Mouse (Mus musculus): ENCODE results near the gene Ppm1l. TPM values are rescaled to one million over a fixed set of nuclear protein-coding genes. Genes with fewer than 3 reads are reported as not detected.

Gene Ppm1l
- polyA plus RNA-seq, 1 experiment from 2014 or later, result 17.2 TPM

DNA sequence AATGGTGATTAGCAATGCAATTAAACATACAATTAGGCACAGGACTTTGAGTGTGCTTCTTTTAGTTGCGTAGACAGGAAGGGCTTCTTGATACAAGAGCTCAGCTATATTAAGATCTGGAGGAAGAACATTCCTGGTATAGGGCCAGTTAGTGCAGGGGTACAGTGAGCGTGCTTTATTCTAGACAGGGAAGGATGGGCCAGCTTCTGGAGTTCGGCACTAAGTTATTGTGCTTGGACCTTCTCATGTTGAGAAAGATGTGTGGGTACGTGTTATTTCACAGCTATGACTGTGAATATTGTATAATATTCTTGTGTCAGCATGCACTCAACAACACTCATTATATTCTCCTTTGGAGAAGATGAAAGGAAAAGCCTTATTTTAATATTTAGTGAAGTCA, 29.9 kb downstream of the Ppm1l start:
- Histone ChIP-seq H3K4me1 (replicated peaks; ENCODE audit: control insufficient read depth, insufficient read depth, low read length) (no peaks in the 10 kb centered on the region), H3K27me3 (ENCODE audit: control insufficient read depth, insufficient read depth, low read length) (no peaks in the 10 kb centered on the region), H3K4me2 (replicated peaks; ENCODE audit: low read depth, low read length) (no peak overlapping the region), H3K9ac (ENCODE audit: low read depth, low read length) (no peak overlapping the region), H3K9me3 (ENCODE audit: control insufficient read depth, low read length) (no peaks in the 10 kb centered on the region), H3K27ac (ENCODE audit: low read depth, low read length) (no peak overlapping the region), H3K4me3 (ENCODE audit: low read depth, low read length) (no peak overlapping the region), H3K36me3 (ENCODE audit: control insufficient read depth, insufficient read depth, low read length) (no peaks in the 10 kb centered on the region)
- ATAC-seq (ENCODE audit: low FRiP score) (no peak), DNase-seq (ENCODE audit: low spot score) (no peak)
- WGBS, result 95% methylated on average over 4 of the region's 4 CpGs

- WGBS, result 90% methylated on average over 11 of the region's 11 CpGs
These were observed 31.7 kb downstream of the Ppm1l start for GRCm38 (mm10) chr3:69348197-69348920.

DNA sequence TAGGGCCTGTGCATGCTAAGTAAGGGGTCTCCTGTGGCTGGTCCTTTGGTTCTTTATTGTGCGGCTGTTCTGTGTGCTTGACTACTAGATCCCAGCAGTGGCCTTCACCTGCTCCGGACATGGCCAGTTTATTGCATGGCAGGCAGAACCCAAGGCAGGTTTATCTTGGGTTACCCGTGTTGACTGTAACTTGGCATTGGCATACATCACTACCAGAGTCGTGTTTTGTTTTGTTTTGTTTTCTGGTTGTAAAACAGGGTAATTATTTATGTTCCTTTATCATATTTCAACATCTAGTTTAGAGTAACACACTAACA, 32.2 kb downstream of the Ppm1l start:
- Histone ChIP-seq H3K27ac (ENCODE audit: low read depth, low read length) (no peak overlapping the region), H3K9me3 (ENCODE audit: control insufficient read depth, low read length) (no peaks in the 10 kb centered on the region), H3K9ac (ENCODE audit: low read depth, low read length) (no peak overlapping the region), H3K4me1 (replicated peaks; ENCODE audit: control insufficient read depth, insufficient read depth, low read length) (no peaks in the 10 kb centered on the region), H3K4me2 (replicated peaks; ENCODE audit: low read depth, low read length) (no peak overlapping the region), H3K4me3 (ENCODE audit: low read depth, low read length) (no peak overlapping the region), H3K27me3 (ENCODE audit: control insufficient read depth, insufficient read depth, low read length) (no peaks in the 10 kb centered on the region), H3K36me3 (ENCODE audit: control insufficient read depth, insufficient read depth, low read length) (no peaks in the 10 kb centered on the region)
- no peak for ATAC-seq (ENCODE audit: low FRiP score)
- 88% methylated on average over 4 of the region's 4 CpGs for WGBS
- DNase-seq (ENCODE audit: low spot score), result no peak

More at GRCm38 (mm10) chr3:69348197-69348920, 31.7 kb downstream of the Ppm1l start:
- Histone ChIP-seq H3K4me3 (ENCODE audit: low read depth, low read length) (no peak overlapping the region), H3K36me3 (ENCODE audit: control insufficient read depth, insufficient read depth, low read length) (no peaks in the 10 kb centered on the region), H3K9ac (ENCODE audit: low read depth, low read length) (no peak overlapping the region), H3K9me3 (ENCODE audit: control insufficient read depth, low read length) (no peaks in the 10 kb centered on the region), H3K27ac (ENCODE audit: low read depth, low read length) (no peak overlapping the region), H3K4me1 (replicated peaks; ENCODE audit: control insufficient read depth, insufficient read depth, low read length) (no peaks in the 10 kb centered on the region), H3K27me3 (ENCODE audit: control insufficient read depth, insufficient read depth, low read length) (no peaks in the 10 kb centered on the region), H3K4me2 (replicated peaks; ENCODE audit: low read depth, low read length) (no peak overlapping the region)
- DNase-seq (ENCODE audit: low spot score), result no peak
- no peak for ATAC-seq (ENCODE audit: low FRiP score)

GRCm38 (mm10) chr3:69349973-69350372, 33.3 kb downstream of the Ppm1l start:
- H3K4me2 ChIP-seq (replicated peaks; ENCODE audit: low read depth, low read length), result no peak overlapping the region
- no peaks in the 10 kb centered on the region for H3K27me3 ChIP-seq (ENCODE audit: control insufficient read depth, insufficient read depth, low read length)
- H3K4me3 ChIP-seq (ENCODE audit: low read depth, low read length), result no peak overlapping the region
- no peaks in the 10 kb centered on the region for H3K4me1 ChIP-seq (replicated peaks; ENCODE audit: control insufficient read depth, insufficient read depth, low read length)
- WGBS, result 91% methylated on average over 6 of the region's 6 CpGs
- ATAC-seq (ENCODE audit: low FRiP score) (no peak), DNase-seq (ENCODE audit: low spot score) (no peak)
- no peaks in the 10 kb centered on the region for H3K36me3 ChIP-seq (ENCODE audit: control insufficient read depth, insufficient read depth, low read length)
- H3K27ac ChIP-seq (ENCODE audit: low read depth, low read length), result no peak overlapping the region
- H3K9ac ChIP-seq (ENCODE audit: low read depth, low read length), result no peak overlapping the region
- no peaks in the 10 kb centered on the region for H3K9me3 ChIP-seq (ENCODE audit: control insufficient read depth, low read length)

GRCm38 (mm10) chr3:69352194-69352593, 35.5 kb downstream of the Ppm1l start:
- WGBS, result 100% methylated on average over 1 of the region's 1 CpGs
- H3K4me1 ChIP-seq (replicated peaks; ENCODE audit: control insufficient read depth, insufficient read depth, low read length), result no peaks in the 10 kb centered on the region
- no peak overlapping the region for H3K9ac ChIP-seq (ENCODE audit: low read depth, low read length)
- H3K4me3 ChIP-seq (ENCODE audit: low read depth, low read length), result no peak overlapping the region
- no peak overlapping the region for H3K27ac ChIP-seq (ENCODE audit: low read depth, low read length)
- no peak for DNase-seq (ENCODE audit: low spot score)
- no peaks in the 10 kb centered on the region for H3K27me3 ChIP-seq (ENCODE audit: control insufficient read depth, insufficient read depth, low read length)
- ATAC-seq (ENCODE audit: low FRiP score), result no peak
- no peaks in the 10 kb centered on the region for H3K9me3 ChIP-seq (ENCODE audit: control insufficient read depth, low read length)
- no peak overlapping the region for H3K4me2 ChIP-seq (replicated peaks; ENCODE audit: low read depth, low read length)
- H3K36me3 ChIP-seq (ENCODE audit: control insufficient read depth, insufficient read depth, low read length), result no peaks in the 10 kb centered on the region

GRCm38 (mm10) chr3:69354681-69355080, 38.0 kb downstream of the Ppm1l start:
- H3K27ac ChIP-seq (ENCODE audit: low read depth, low read length), result no peak overlapping the region
- no peaks in the 10 kb centered on the region for H3K4me1 ChIP-seq (replicated peaks; ENCODE audit: control insufficient read depth, insufficient read depth, low read length)
- no peaks in the 10 kb centered on the region for H3K36me3 ChIP-seq (ENCODE audit: control insufficient read depth, insufficient read depth, low read length)
- H3K9ac ChIP-seq (ENCODE audit: low read depth, low read length), result no peak overlapping the region
- 90% methylated on average over 2 of the region's 2 CpGs for WGBS
- no peak for ATAC-seq (ENCODE audit: low FRiP score)
- no peak overlapping the region for H3K4me3 ChIP-seq (ENCODE audit: low read depth, low read length)
- no peaks in the 10 kb centered on the region for H3K27me3 ChIP-seq (ENCODE audit: control insufficient read depth, insufficient read depth, low read length)
- H3K9me3 ChIP-seq (ENCODE audit: control insufficient read depth, low read length), result no peaks in the 10 kb centered on the region
- DNase-seq (ENCODE audit: low spot score), result no peak
- no peak overlapping the region for H3K4me2 ChIP-seq (replicated peaks; ENCODE audit: low read depth, low read length)

- Histone ChIP-seq H3K4me3 (ENCODE audit: low read depth, low read length) (no peak overlapping the region), H3K9me3 (ENCODE audit: control insufficient read depth, low read length) (no peaks in the 10 kb centered on the region), H3K36me3 (ENCODE audit: control insufficient read depth, insufficient read depth, low read length) (no peaks in the 10 kb centered on the region), H3K27ac (ENCODE audit: low read depth, low read length) (no peak overlapping the region), H3K9ac (ENCODE audit: low read depth, low read length) (no peak overlapping the region), H3K4me1 (replicated peaks; ENCODE audit: control insufficient read depth, insufficient read depth, low read length) (no peaks in the 10 kb centered on the region), H3K4me2 (replicated peaks; ENCODE audit: low read depth, low read length) (no peak overlapping the region), H3K27me3 (ENCODE audit: control insufficient read depth, insufficient read depth, low read length) (no peaks in the 10 kb centered on the region)
- WGBS, result 90% methylated on average over 7 of the region's 7 CpGs
- DNase-seq (ENCODE audit: low spot score) (no peak), ATAC-seq (ENCODE audit: low FRiP score) (no peak)
These were observed 39.5 kb downstream of the Ppm1l start for GRCm38 (mm10) chr3:69356078-69356665.

DNA sequence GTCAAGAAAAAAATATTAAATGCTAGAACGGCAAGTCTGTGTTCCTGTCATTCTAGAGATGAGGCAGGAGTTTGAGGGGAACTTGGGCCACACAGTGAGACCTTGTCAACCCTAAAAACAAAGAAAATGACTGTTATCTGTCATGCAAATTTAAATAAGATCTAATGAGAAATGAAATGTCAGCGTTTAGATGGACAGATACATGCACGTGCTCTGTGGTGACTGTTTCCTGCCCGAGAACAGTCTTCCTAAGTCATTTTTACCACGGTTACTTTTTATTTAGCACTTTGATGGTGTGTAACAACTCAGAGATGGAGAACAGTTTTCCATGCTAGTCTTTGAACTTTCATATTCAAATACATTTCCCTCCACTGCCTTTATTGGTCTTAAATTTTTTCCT, 40.1 kb downstream of the Ppm1l start:
- no peak overlapping the region for H3K27ac ChIP-seq (ENCODE audit: low read depth, low read length)
- H3K4me2 ChIP-seq (replicated peaks; ENCODE audit: low read depth, low read length), result no peak overlapping the region
- DNase-seq (ENCODE audit: low spot score), result no peak
- 89% methylated on average over 5 of the region's 5 CpGs for WGBS
- H3K36me3 ChIP-seq (ENCODE audit: control insufficient read depth, insufficient read depth, low read length), result no peaks in the 10 kb centered on the region
- H3K9me3 ChIP-seq (ENCODE audit: control insufficient read depth, low read length), result no peaks in the 10 kb centered on the region
- H3K4me1 ChIP-seq (replicated peaks; ENCODE audit: control insufficient read depth, insufficient read depth, low read length), result no peaks in the 10 kb centered on the region
- no peaks in the 10 kb centered on the region for H3K27me3 ChIP-seq (ENCODE audit: control insufficient read depth, insufficient read depth, low read length)
- H3K4me3 ChIP-seq (ENCODE audit: low read depth, low read length), result no peak overlapping the region
- no peak for ATAC-seq (ENCODE audit: low FRiP score)
- no peak overlapping the region for H3K9ac ChIP-seq (ENCODE audit: low read depth, low read length)

GRCm38 (mm10) chr3:69357897-69358619, 41.4 kb downstream of the Ppm1l start:
- Histone ChIP-seq H3K9ac (ENCODE audit: low read depth, low read length) (no peak overlapping the region), H3K9me3 (ENCODE audit: control insufficient read depth, low read length) (no peaks in the 10 kb centered on the region), H3K4me1 (replicated peaks; ENCODE audit: control insufficient read depth, insufficient read depth, low read length) (no peaks in the 10 kb centered on the region), H3K27ac (ENCODE audit: low read depth, low read length) (no peak overlapping the region), H3K36me3 (ENCODE audit: control insufficient read depth, insufficient read depth, low read length) (no peaks in the 10 kb centered on the region), H3K27me3 (ENCODE audit: control insufficient read depth, insufficient read depth, low read length) (no peaks in the 10 kb centered on the region), H3K4me2 (replicated peaks; ENCODE audit: low read depth, low read length) (no peak overlapping the region), H3K4me3 (ENCODE audit: low read depth, low read length) (no peak overlapping the region)
- no peak for ATAC-seq (ENCODE audit: low FRiP score)
- 90% methylated on average over 12 of the region's 12 CpGs for WGBS
- DNase-seq (ENCODE audit: low spot score), result no peak

All from hindbrain, embryonic 11.5 days (tissue).